Mouse (Mus musculus): ENCODE results near the gene Jmjd1c. TPM values are rescaled to one million over a fixed set of nuclear protein-coding genes. Genes with fewer than 3 reads are reported as not detected.

Jmjd1c gene
- polyA plus RNA-seq, 2 experiments, result 34.5 to 52.2 TPM

DNA sequence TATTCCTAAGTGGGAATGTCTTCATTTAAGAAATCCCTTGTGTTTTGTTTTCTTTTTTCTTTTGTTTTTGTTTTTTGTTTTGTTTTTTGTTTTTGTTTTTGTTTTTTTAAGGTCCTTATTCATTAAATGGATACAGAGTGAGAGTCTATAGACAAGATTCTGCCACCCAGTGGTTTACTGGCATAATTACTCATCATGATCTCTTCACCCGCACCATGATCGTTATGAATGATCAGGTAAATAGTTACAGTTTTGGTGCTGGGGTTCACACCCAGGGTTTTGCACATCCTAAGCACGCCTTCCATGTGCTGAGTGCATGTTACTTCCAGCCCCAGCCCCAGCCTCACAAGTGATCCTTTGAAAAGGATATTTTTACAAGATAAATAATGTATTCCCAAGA lies 120.9 kb downstream of the Jmjd1c start:
- Histone ChIP-seq H3K4me3 (replicated peaks; ENCODE audit: low read length) (no peak overlapping the region), H3K27me3 (ENCODE audit: control insufficient read depth, insufficient read depth, low read length) (no peaks in the 10 kb centered on the region), H3K36me3 (ENCODE audit: control insufficient read depth, insufficient read depth, low read length) (peaks cover 37% of the 10 kb centered on the region), H3K27ac (replicated peaks; ENCODE audit: low read depth, low read length) (no peak overlapping the region), H3K4me1 (ENCODE audit: control insufficient read depth, insufficient read depth, low read length) (no peaks in the 10 kb centered on the region), H3K9ac (ENCODE audit: low read depth, low read length, severe bottlenecking) (no peak overlapping the region), H3K9me3 (ENCODE audit: control insufficient read depth, low read length) (no peaks in the 10 kb centered on the region), H3K4me2 (replicated peaks; ENCODE audit: low read depth, low read length, severe bottlenecking) (no peak overlapping the region)
- no peak for DNase-seq (ENCODE audit: low spot score)
- ATAC-seq (ENCODE audit: low FRiP score, low read depth), result no peak
- TF ChIP-seq POLR2A (IDR thresholded peaks at IDR 0.05; ENCODE audit: borderline replicate concordance, extremely low read depth, insufficient read depth, insufficient read length), result no peak
- 87% methylated on average over 3 of the region's 3 CpGs for WGBS

DNA sequence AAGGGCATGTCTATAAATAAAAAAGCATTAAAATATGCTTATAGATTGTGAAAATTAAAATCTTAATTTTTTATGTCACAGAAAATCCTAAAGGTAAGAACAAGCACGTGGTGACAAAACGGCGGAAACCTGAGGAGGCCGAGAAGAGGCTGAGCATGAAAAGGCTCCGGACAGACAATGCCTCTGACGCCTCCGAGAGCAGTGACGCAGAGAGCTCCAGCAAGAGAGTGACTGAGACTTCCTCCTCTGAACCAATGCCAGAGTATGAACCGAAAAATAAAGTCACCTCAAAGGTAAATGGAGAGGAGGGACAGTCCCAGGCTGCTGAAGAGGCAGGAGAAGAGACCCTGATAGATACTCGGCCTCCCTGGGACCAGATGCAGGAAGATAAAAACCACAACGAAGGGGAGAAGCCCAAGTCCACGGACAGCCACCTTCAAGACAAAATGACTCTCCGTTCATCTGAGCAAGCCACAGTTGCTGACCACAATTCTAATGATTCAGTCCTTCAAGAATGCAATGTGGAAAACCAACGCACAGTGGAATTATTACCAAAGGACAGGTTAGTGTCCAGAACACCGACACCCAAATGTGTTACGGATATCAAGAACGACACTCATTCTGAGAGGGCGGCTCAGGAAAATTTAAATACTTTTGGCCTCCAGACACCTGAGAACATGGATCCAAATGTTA lies 123.1 kb downstream of the Jmjd1c start:
- peaks cover 40% of the 10 kb centered on the region for H3K36me3 ChIP-seq (ENCODE audit: control insufficient read depth, insufficient read depth, low read length)
- 95% methylated on average over 18 of the region's 18 CpGs for WGBS
- H3K4me1 ChIP-seq (ENCODE audit: control insufficient read depth, insufficient read depth, low read length), result no peaks in the 10 kb centered on the region
- H3K4me3 ChIP-seq (replicated peaks; ENCODE audit: low read length), result no peak overlapping the region
- no peak for TF ChIP-seq POLR2A (IDR thresholded peaks at IDR 0.05; ENCODE audit: borderline replicate concordance, extremely low read depth, insufficient read depth, insufficient read length)
- H3K27me3 ChIP-seq (ENCODE audit: control insufficient read depth, insufficient read depth, low read length), result no peaks in the 10 kb centered on the region
- DNase-seq (ENCODE audit: low spot score) (no peak), ATAC-seq (ENCODE audit: low FRiP score, low read depth) (no peak)
- H3K9ac ChIP-seq (ENCODE audit: low read depth, low read length, severe bottlenecking), result no peak overlapping the region
- no peak overlapping the region for H3K27ac ChIP-seq (replicated peaks; ENCODE audit: low read depth, low read length)
- no peak overlapping the region for H3K4me2 ChIP-seq (replicated peaks; ENCODE audit: low read depth, low read length, severe bottlenecking)
- no peaks in the 10 kb centered on the region for H3K9me3 ChIP-seq (ENCODE audit: control insufficient read depth, low read length)

DNA sequence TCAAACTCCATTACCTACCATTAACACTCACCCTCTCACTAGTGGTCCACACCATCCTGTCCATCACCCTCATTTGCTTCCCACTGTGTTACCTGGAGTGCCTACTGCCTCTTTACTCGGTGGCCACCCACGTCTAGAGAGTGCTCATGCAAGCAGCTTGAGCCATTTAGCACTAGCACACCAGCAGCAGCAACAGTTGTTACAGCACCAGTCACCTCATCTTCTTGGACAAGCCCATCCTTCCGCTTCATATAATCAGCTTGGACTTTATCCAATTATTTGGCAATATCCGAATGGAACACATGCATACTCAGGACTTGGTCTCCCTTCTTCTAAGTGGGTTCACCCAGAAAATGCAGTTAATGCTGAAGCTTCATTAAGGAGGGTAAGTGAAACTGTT lies 124.3 kb downstream of the Jmjd1c start:
- Histone ChIP-seq H3K9me3 (ENCODE audit: control insufficient read depth, low read length) (no peaks in the 10 kb centered on the region), H3K4me1 (ENCODE audit: control insufficient read depth, insufficient read depth, low read length) (peaks cover under 1% of the 10 kb centered on the region; the same call in 1 of the 2 replicates), H3K27me3 (ENCODE audit: control insufficient read depth, insufficient read depth, low read length) (no peaks in the 10 kb centered on the region), H3K36me3 (ENCODE audit: control insufficient read depth, insufficient read depth, low read length) (peaks cover 44% of the 10 kb centered on the region), H3K27ac (replicated peaks; ENCODE audit: low read depth, low read length) (no peak overlapping the region), H3K9ac (ENCODE audit: low read depth, low read length, severe bottlenecking) (no peak overlapping the region), H3K4me3 (replicated peaks; ENCODE audit: low read length) (no peak overlapping the region), H3K4me2 (replicated peaks; ENCODE audit: low read depth, low read length, severe bottlenecking) (no peak overlapping the region)
- DNase-seq (ENCODE audit: low spot score), result no peak
- 77% methylated on average over 4 of the region's 4 CpGs for WGBS
- no peak for ATAC-seq (ENCODE audit: low FRiP score, low read depth)
- TF ChIP-seq POLR2A (IDR thresholded peaks at IDR 0.05; ENCODE audit: borderline replicate concordance, extremely low read depth, insufficient read depth, insufficient read length), result no peak

DNA sequence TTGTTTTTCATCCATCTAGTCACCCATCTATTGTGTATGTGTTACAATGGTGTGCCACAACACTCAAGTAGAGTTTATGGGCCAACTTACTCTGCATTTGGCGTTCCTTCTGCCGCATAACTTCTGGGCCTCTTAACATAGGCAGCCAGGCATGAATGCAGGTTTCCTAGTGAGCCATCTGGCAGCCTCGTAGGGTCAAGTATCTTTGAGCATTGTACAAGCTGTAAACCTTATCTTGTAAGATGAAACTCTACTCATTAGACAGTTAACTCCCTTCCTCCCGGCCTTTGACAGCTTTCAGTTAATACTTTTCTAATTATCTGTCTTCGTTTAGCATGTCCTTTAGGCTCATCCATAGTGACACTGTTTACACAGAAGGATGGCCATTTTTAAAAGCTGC lies 125.4 kb downstream of the Jmjd1c start:
- ATAC-seq (ENCODE audit: low FRiP score, low read depth) (no peak), DNase-seq (ENCODE audit: low spot score) (no peak)
- Histone ChIP-seq H3K9me3 (ENCODE audit: control insufficient read depth, low read length) (no peaks in the 10 kb centered on the region), H3K4me2 (replicated peaks; ENCODE audit: low read depth, low read length, severe bottlenecking) (no peak overlapping the region), H3K27me3 (ENCODE audit: control insufficient read depth, insufficient read depth, low read length) (no peaks in the 10 kb centered on the region), H3K9ac (ENCODE audit: low read depth, low read length, severe bottlenecking) (no peak overlapping the region), H3K4me1 (ENCODE audit: control insufficient read depth, insufficient read depth, low read length) (peaks cover 5% of the 10 kb centered on the region; the same call in 1 of the 2 replicates), H3K36me3 (ENCODE audit: control insufficient read depth, insufficient read depth, low read length) (peaks cover 54% of the 10 kb centered on the region), H3K27ac (replicated peaks; ENCODE audit: low read depth, low read length) (no peak overlapping the region), H3K4me3 (replicated peaks; ENCODE audit: low read length) (no peak overlapping the region)
- WGBS, result 53% methylated on average over 5 of the region's 5 CpGs
- no peak for TF ChIP-seq POLR2A (IDR thresholded peaks at IDR 0.05; ENCODE audit: borderline replicate concordance, extremely low read depth, insufficient read depth, insufficient read length)

DNA sequence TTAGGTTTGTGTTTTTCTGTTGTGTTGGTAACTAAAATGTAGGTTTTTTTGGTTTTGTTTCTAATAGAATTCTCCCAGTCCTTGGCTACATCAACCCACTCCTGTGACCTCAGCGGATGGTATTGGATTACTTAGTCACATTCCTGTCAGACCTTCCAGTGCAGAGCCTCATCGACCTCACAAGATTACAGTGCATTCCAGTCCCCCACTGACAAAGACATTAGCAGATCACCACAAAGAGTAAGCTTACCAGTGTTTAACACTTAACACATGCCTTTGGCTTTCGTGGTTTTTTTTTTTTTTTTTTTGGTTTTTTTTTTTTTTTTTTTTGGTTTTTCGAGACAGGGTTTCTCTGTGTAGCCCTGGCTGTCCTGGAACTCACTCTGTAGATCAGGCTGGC lies 128.0 kb downstream of the Jmjd1c start:
- peak; percentile 46 for ATAC-seq (ENCODE audit: low FRiP score, low read depth)
- peaks cover 62% of the 10 kb centered on the region for H3K36me3 ChIP-seq (ENCODE audit: control insufficient read depth, insufficient read depth, low read length)
- no peak overlapping the region for H3K4me3 ChIP-seq (replicated peaks; ENCODE audit: low read length)
- no peaks in the 10 kb centered on the region for H3K27me3 ChIP-seq (ENCODE audit: control insufficient read depth, insufficient read depth, low read length)
- no peak overlapping the region for H3K4me2 ChIP-seq (replicated peaks; ENCODE audit: low read depth, low read length, severe bottlenecking)
- H3K27ac ChIP-seq (replicated peaks; ENCODE audit: low read depth, low read length), result no peak overlapping the region
- no peak overlapping the region for H3K9ac ChIP-seq (ENCODE audit: low read depth, low read length, severe bottlenecking)
- H3K9me3 ChIP-seq (ENCODE audit: control insufficient read depth, low read length), result no peaks in the 10 kb centered on the region
- TF ChIP-seq POLR2A (IDR thresholded peaks at IDR 0.05; ENCODE audit: borderline replicate concordance, extremely low read depth, insufficient read depth, insufficient read length), result no peak
- H3K4me1 ChIP-seq (ENCODE audit: control insufficient read depth, insufficient read depth, low read length), result peaks cover 5% of the 10 kb centered on the region; the same call in 1 of the 2 replicates
- WGBS, result 62% methylated on average over 3 of the region's 4 CpGs
- DNase-seq (ENCODE audit: low spot score), result no peak

Data from limb, embryonic 14.5 days (tissue).